Mouse (Mus musculus): ENCODE data around the gene Mapkapk2.
A peak's percentile ranks its signal among the peaks of the same experiment; 100 is the strongest.

The Mapkapk2 gene

GRCm38 (mm10) chr1:131080686-131081085 is 16.9 kb downstream of the Mapkapk2 start:
- no peak for DNase-seq

- DNase-seq = no peak
Observed at GRCm38 (mm10) chr1:131079762-131080161, 17.9 kb downstream of the Mapkapk2 start.

- DNase-seq = no peak
Observed at GRCm38 (mm10) chr1:131078761-131079330, 18.8 kb downstream of the Mapkapk2 start.

- DNase-seq = no peak
Observed at GRCm38 (mm10) chr1:131075098-131075791, 22.4 kb downstream of the Mapkapk2 start.

- DNase-seq = no peak
Observed at GRCm38 (mm10) chr1:131074524-131074938, 23.1 kb downstream of the Mapkapk2 start.

GRCm38 (mm10) chr1:131072376-131072990 is 25.1 kb downstream of the Mapkapk2 start:
- no peak for DNase-seq

GRCm38 (mm10) chr1:131069010-131069409 is 28.6 kb downstream of the Mapkapk2 start:
- no peak for DNase-seq

GRCm38 (mm10) chr1:131068011-131068727 is 29.5 kb downstream of the Mapkapk2 start:
- DNase-seq = no peak

- no peak for DNase-seq
Observed at GRCm38 (mm10) chr1:131064202-131064601, 33.4 kb downstream of the Mapkapk2 start.

- no peak for DNase-seq
Observed at GRCm38 (mm10) chr1:131062821-131063220, 34.8 kb downstream of the Mapkapk2 start.

- DNase-seq = no peak
Observed at GRCm38 (mm10) chr1:131061740-131062254, 35.8 kb downstream of the Mapkapk2 start.

GRCm38 (mm10) chr1:131060290-131061253 is 37.1 kb downstream of the Mapkapk2 start:
- DNase-seq = peak; percentile 41 to 45

- no peak for DNase-seq
Observed at GRCm38 (mm10) chr1:131059841-131060240, 37.8 kb downstream of the Mapkapk2 start.

- DNase-seq = no peak
Observed at GRCm38 (mm10) chr1:131059411-131059810, 38.2 kb downstream of the Mapkapk2 start.

GRCm38 (mm10) chr1:131058431-131058830 is 39.2 kb downstream of the Mapkapk2 start:
- DNase-seq = no peak

GRCm38 (mm10) chr1:131054251-131054650 is 43.4 kb downstream of the Mapkapk2 start:
- DNase-seq = no peak

GRCm38 (mm10) chr1:131053656-131054055 is 44.0 kb downstream of the Mapkapk2 start:
- DNase-seq = no peak

GRCm38 (mm10) chr1:131053239-131053638 is 44.4 kb downstream of the Mapkapk2 start:
- DNase-seq = peak; percentile 55 to 63

- DNase-seq = no peak
Observed at GRCm38 (mm10) chr1:131051073-131051472, 46.6 kb downstream of the Mapkapk2 start.

- no peak for DNase-seq
Observed at GRCm38 (mm10) chr1:131050617-131051016, 47.0 kb downstream of the Mapkapk2 start.

GRCm38 (mm10) chr1:131050011-131050410 is 47.6 kb downstream of the Mapkapk2 start:
- no peak for DNase-seq

GRCm38 (mm10) chr1:131049361-131049806 is 48.2 kb downstream of the Mapkapk2 start:
- no peak for DNase-seq

Measured in cerebellum, postnatal 36 days (tissue).